Mouse (Mus musculus) c-Kit-positive CD71-positive TER-119-positive erythroid progenitor cells, embryonic 14.5 days (primary cell): ENCODE measurements around the gene Mitd1.

Experiments used
- DNase-seq: peaks from one replicate; pipeline ENCODE4 v3.0.0-alpha.2; 2013; ENCODE audit warnings: low spot score

Gene Mitd1

GRCm38 (mm10) chr1:37867684-37868322, 22.4 kb downstream of the Mitd1 start:
- no peak for DNase-seq

GRCm38 (mm10) chr1:37867056-37867455, 23.2 kb downstream of the Mitd1 start:
- DNase-seq = peak; percentile 74

- no peak for DNase-seq
Measured at GRCm38 (mm10) chr1:37866286-37866685, 23.9 kb downstream of the Mitd1 start, which contains the start of gene Tsga10. Gene Tsga10 (minus strand): TSS chr1:37866429.

GRCm38 (mm10) chr1:37865401-37866215, 24.6 kb downstream of the Mitd1 start:
- DNase-seq = no peak

GRCm38 (mm10) chr1:37864511-37865400, 25.5 kb downstream of the Mitd1 start:
- DNase-seq = peak; percentile 97

GRCm38 (mm10) chr1:37850696-37851095, 39.5 kb downstream of the Mitd1 start:
- DNase-seq = no peak

GRCm38 (mm10) chr1:37846878-37847277, 43.3 kb downstream of the Mitd1 start:
- no peak for DNase-seq

- no peak for DNase-seq
Measured at GRCm38 (mm10) chr1:37831681-37832080, 58.5 kb downstream of the Mitd1 start.
